Mouse (Mus musculus): ENCODE measurements at regions not wholly inside any gene's neighbourhood (a gene's known extent, or its start where the extent isn't known, plus 50 kb on each side); places are given as distances from the start of the nearest gene placed in this dataset.

DNA sequence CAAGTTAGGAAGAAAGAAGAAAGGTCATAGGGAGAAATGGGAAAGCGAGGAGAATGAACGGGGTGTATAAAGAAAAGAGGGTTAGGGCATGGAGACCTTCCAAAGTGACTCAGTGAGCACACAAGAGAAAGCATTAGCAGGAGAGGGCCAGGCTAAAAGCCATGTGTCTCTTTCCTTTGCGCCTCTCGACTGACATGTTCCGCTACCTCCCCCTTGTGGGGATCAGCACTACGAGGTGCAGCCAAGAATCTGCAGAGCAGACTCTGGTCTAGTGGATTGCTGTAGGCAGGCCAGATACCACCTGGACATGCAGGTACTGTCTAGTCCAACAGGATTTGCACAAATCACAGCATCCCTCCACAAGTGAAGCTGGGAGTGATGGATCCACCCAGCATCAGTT lies 54.0 kb downstream of the Kcna5 start:
- H3K27ac ChIP-seq (ENCODE audit: insufficient read depth, low read length): no peak overlapping the region
- H3K4me3 ChIP-seq (ENCODE audit: insufficient read depth, low read length): no peak overlapping the region
- no peaks in the 10 kb centered on the region for H3K4me1 ChIP-seq (ENCODE audit: control insufficient read depth, insufficient read depth, low read length)
- TF ChIP-seq CTCF (IDR thresholded peaks at IDR 0.05; ENCODE audit: extremely low read depth, insufficient read depth, low read length): no peak
- no peak for TF ChIP-seq POLR2A (IDR thresholded peaks at IDR 0.05; ENCODE audit: extremely low read depth, insufficient read depth, low read length)

DNA sequence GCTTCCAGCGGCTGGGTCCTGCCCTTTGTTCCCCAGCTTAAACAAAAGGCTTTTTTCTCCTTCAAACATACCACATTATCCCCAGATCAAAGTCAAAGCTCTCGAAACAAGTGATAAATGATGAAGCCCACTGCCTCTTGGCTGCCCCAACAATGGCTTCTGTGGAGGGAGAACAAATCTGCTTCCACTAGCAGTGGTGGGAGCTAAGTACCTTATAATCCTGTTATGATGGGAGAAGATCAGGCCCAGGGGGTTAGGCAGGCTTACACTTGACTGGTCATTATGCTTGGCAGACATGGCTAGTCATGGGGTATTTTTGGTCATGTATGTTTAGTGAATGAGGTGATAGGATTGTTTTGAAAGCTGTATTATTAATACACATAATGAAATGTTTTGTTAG lies 57.7 kb downstream of the Kcna5 start:
- TF ChIP-seq POLR2A (IDR thresholded peaks at IDR 0.05; ENCODE audit: extremely low read depth, insufficient read depth, low read length) (no peak), CTCF (IDR thresholded peaks at IDR 0.05; ENCODE audit: extremely low read depth, insufficient read depth, low read length) (no peak)
- Histone ChIP-seq H3K4me1 (ENCODE audit: control insufficient read depth, insufficient read depth, low read length) (no peaks in the 10 kb centered on the region), H3K27ac (ENCODE audit: insufficient read depth, low read length) (no peak overlapping the region), H3K4me3 (ENCODE audit: insufficient read depth, low read length) (no peak overlapping the region)

DNA sequence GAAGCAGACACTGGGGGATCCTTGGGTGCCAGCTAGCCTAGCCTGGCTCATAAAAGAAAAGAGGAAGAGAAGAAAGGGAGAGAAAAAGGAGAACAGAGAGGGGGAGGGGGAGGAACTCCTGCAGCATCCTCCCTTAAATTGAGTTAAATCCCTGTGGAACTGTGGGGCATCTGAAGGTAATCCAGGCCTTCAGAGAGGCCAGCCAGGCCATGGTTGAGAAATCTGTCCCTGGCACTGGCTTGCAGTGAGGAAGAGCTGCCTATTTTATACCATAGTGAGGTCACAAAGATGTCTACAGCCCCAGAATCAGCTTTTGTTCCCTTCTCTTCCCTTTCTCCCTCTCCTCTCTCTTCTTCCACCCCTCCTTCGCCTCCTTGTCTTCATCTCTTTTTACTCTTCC lies 58.5 kb downstream of the Kcna5 start:
- Histone ChIP-seq H3K27ac (ENCODE audit: insufficient read depth, low read length) (no peak overlapping the region), H3K4me3 (ENCODE audit: insufficient read depth, low read length) (no peak overlapping the region), H3K4me1 (ENCODE audit: control insufficient read depth, insufficient read depth, low read length) (no peaks in the 10 kb centered on the region)
- no peak for TF ChIP-seq POLR2A (IDR thresholded peaks at IDR 0.05; ENCODE audit: extremely low read depth, insufficient read depth, low read length)
- TF ChIP-seq CTCF (IDR thresholded peaks at IDR 0.05; ENCODE audit: extremely low read depth, insufficient read depth, low read length): no peak

DNA sequence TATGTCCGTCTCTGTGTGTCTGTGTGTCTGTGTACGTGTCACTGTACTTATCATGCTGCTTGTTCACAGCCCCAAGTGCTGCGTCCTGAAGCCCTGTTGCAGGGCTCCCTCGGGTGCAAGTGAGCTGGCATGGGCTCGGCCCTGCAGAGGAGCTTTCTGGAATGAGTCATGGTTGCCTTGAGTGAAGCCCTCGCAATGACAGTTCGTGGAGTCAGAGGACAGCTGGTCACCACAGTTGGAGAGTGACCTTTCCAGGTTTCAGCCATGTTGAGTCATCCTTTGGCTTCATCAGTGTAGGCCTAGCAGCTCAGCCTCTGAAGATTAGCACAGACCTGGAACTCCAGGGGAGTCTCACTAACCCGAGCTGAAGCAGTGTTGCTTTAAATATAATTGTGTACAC lies 59.7 kb downstream of the Kcna5 start:
- H3K4me1 ChIP-seq (ENCODE audit: control insufficient read depth, insufficient read depth, low read length): no peaks in the 10 kb centered on the region
- no peak overlapping the region for H3K4me3 ChIP-seq (ENCODE audit: insufficient read depth, low read length)
- TF ChIP-seq POLR2A (IDR thresholded peaks at IDR 0.05; ENCODE audit: extremely low read depth, insufficient read depth, low read length): no peak
- TF ChIP-seq CTCF (IDR thresholded peaks at IDR 0.05; ENCODE audit: extremely low read depth, insufficient read depth, low read length): no peak
- H3K27ac ChIP-seq (ENCODE audit: insufficient read depth, low read length): no peak overlapping the region

DNA sequence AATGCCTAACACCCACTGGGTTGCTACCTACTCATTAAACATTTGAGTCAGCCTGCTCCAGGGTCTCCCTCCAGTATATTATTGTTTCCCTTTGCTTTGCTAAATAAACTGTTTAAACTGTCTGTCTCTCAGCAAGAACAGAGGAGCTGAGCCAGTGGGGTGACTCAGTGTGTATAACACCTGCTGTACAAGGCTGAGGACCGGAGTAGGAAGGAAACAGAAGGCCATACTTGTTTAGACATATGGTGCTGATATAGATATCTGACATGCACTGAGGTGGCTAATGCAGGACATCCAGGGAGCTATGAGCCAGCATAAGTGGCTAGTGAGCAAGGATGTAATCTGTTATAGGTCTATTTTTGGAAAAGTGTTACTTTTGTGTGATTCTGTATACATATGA lies 81.5 kb downstream of the Kcna5 start:
- TF ChIP-seq POLR2A (IDR thresholded peaks at IDR 0.05; ENCODE audit: extremely low read depth, insufficient read depth, low read length) (no peak), CTCF (IDR thresholded peaks at IDR 0.05; ENCODE audit: extremely low read depth, insufficient read depth, low read length) (no peak)
- Histone ChIP-seq H3K4me3 (ENCODE audit: insufficient read depth, low read length) (no peak overlapping the region), H3K4me1 (ENCODE audit: control insufficient read depth, insufficient read depth, low read length) (no peaks in the 10 kb centered on the region), H3K27ac (ENCODE audit: insufficient read depth, low read length) (no peak overlapping the region)

DNA sequence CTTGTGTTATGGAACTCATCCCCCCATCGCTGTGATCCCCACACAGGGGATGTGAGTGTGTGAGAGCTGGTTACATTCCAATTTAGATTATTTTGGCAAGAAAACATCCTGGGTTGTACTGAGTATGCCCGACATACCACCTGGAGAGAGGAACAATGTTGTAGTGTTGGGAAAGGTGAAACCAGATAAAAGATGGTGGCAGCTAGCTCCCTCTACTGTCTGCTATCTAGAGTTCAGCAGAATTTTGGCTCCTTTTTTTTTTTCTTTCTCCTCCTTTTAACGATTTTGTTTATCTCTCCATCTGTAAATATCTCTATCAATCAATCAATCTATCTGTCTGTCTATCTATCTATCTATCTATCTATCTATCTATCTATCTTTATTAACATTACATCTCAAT lies 89.7 kb downstream of the Kcna5 start:
- Histone ChIP-seq H3K27ac (ENCODE audit: insufficient read depth, low read length) (no peak overlapping the region), H3K4me1 (ENCODE audit: control insufficient read depth, insufficient read depth, low read length) (no peaks in the 10 kb centered on the region), H3K4me3 (ENCODE audit: insufficient read depth, low read length) (no peak overlapping the region)
- peak; percentile 31; the same call in 1 of the 2 replicates for TF ChIP-seq CTCF (IDR thresholded peaks at IDR 0.05; ENCODE audit: extremely low read depth, insufficient read depth, low read length)
- TF ChIP-seq POLR2A (IDR thresholded peaks at IDR 0.05; ENCODE audit: extremely low read depth, insufficient read depth, low read length): no peak

DNA sequence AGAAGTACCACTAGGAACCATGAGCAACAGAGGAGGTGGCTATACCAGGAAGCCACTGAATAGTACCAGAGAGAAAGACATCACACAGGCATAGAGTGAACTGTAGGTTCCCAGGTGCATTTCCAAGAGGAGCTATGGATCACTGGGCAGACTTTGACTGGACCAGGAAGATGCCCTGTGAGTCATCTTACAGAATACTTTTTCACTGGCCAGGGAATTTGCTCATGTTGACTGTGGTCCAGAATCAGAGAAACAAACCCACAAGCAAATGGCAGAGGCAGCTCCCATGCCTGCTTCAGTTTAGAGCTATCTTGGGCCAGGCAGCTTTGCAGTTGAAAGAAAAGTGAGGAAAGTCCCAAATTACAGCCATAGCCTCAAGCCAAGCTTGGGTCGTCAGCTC lies 95.0 kb downstream of the Kcna5 start:
- no peak for TF ChIP-seq POLR2A (IDR thresholded peaks at IDR 0.05; ENCODE audit: extremely low read depth, insufficient read depth, low read length)
- no peak for TF ChIP-seq CTCF (IDR thresholded peaks at IDR 0.05; ENCODE audit: extremely low read depth, insufficient read depth, low read length)
- Histone ChIP-seq H3K27ac (ENCODE audit: insufficient read depth, low read length) (no peak overlapping the region), H3K4me3 (ENCODE audit: insufficient read depth, low read length) (no peak overlapping the region), H3K4me1 (ENCODE audit: control insufficient read depth, insufficient read depth, low read length) (no peaks in the 10 kb centered on the region)

DNA sequence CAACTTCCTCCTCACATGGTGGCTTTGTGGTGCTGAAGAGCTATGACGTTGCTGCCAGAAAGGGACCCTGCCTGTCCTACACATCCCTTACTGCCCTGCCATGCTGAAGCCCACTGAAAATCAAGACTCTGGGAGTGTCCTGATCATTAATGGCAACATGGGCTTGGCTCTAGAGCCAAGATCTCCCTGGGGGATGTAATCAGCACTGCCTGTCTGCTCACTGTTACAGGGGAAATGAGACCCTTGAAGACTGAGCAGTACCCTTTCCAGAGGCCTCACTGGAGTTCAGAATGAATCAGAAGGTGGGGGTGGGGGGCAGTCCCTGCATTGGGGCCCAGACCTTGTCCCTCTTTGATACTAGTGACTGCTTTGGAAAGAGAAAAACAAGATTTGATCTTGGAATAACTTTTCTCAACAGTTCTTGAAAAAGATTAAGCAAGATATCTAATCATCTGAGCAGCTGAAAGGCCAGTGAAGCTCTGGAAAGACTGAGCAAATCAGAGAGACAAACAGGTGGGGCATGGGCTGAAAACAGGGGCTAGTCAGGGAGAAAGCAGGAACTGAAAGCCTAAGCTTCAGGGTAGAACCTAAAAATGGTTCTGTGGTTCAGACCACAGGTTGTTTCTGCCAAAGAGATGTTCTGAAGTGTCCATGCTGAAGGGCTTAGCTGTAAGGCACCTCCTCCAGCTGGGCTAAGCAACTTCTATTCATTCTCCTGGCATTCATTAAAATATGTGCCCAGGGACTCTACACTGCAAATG lies 97.1 kb downstream of the Kcna5 start:
- Histone ChIP-seq H3K27ac (ENCODE audit: insufficient read depth, low read length) (no peak overlapping the region), H3K4me1 (ENCODE audit: control insufficient read depth, insufficient read depth, low read length) (peaks cover 2% of the 10 kb centered on the region; the same call in 1 of the 2 replicates), H3K4me3 (ENCODE audit: insufficient read depth, low read length) (no peak overlapping the region)
- no peak for TF ChIP-seq CTCF (IDR thresholded peaks at IDR 0.05; ENCODE audit: extremely low read depth, insufficient read depth, low read length)
- TF ChIP-seq POLR2A (IDR thresholded peaks at IDR 0.05; ENCODE audit: extremely low read depth, insufficient read depth, low read length): no peak

DNA sequence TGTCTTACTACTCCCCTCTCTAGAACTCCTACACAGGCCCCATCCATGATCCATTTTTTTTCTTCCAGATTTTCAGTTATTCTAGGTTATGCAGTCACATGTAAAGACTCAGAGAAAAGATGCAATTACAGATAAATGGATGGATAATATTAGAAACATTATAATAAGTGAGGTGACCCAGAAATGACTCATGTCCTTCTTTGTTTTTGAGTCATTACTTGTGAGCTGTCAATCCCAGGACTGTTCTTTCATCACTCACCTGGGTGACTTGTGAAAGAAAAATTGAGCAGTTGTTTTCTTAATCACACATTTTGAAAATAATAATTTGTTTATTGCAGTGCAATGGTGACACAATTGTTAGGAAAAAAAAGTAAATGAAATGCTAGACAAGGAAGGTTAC lies 108.0 kb downstream of the Kcna5 start:
- Histone ChIP-seq H3K4me3 (ENCODE audit: insufficient read depth, low read length) (no peak overlapping the region), H3K27ac (ENCODE audit: insufficient read depth, low read length) (no peak overlapping the region), H3K4me1 (ENCODE audit: control insufficient read depth, insufficient read depth, low read length) (no peaks in the 10 kb centered on the region)
- TF ChIP-seq CTCF (IDR thresholded peaks at IDR 0.05; ENCODE audit: extremely low read depth, insufficient read depth, low read length) (no peak), POLR2A (IDR thresholded peaks at IDR 0.05; ENCODE audit: extremely low read depth, insufficient read depth, low read length) (no peak)

DNA sequence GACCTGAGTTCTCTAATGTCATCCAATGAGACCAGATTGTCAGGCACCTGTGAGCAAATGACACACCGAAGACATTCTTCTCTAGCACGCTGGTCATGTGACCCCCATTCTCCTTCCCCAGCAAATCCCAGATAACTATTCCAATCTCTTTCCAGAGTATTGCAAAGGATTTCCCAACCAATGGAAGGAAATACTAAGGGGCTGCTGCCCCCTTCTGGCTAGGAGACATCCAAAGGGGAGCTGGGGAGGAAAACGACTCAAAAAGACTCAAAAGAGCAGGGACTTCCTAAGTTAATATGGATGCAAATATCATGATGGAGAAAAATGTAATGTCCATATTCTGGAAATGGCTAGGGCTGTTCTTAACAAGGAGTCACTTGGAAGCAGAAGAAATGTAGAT lies 129.5 kb downstream of the Kcna5 start:
- no peaks in the 10 kb centered on the region for H3K4me1 ChIP-seq (ENCODE audit: control insufficient read depth, insufficient read depth, low read length)
- TF ChIP-seq CTCF (IDR thresholded peaks at IDR 0.05; ENCODE audit: extremely low read depth, insufficient read depth, low read length) (peak; percentile 49), POLR2A (IDR thresholded peaks at IDR 0.05; ENCODE audit: extremely low read depth, insufficient read depth, low read length) (no peak)
- H3K27ac ChIP-seq (ENCODE audit: insufficient read depth, low read length): no peak overlapping the region
- no peak overlapping the region for H3K4me3 ChIP-seq (ENCODE audit: insufficient read depth, low read length)
